In the genomic region with DNA sequence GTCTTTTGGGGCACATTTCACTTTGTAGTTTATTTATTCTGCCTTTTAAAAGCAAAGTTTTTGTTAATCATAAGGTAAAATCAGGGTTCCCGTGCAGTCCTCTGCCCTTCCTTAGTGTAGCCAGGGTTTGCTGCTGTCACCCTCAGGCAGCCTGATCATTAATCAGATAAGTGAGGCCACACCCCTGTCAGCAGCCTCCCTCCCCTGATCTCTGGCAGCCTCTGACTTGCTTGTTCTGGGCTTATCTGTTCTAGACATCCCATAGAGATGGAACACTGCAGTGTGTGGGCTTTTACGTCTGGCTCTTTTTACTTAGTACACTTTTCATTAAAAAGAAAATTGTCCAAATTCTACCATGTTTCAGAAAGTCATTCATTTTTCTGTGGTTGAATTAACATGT, we compare ENCODE assay signal across 14 mouse cellular contexts. TPM values are rescaled to one million over a fixed set of nuclear protein-coding genes. Genes with fewer than 3 reads are reported as not detected.
DNase-seq lines count a peak whose midpoint lies in the region; ATAC-seq lines count a peak whose summit lies in the region.
"Had no signal": no experiment of that assay in that cellular context is flagged by ENCODE, and none has a peak within 500 bp of the region (broad histone marks: within the 10 kb centered on the region; RNA-seq: fewer than 3 reads in every experiment).

No protein-coding gene starts in this region.

- H3K27ac ChIP-seq in liver, embryonic 12.5 days = no peak overlapping the region
- H3K27ac ChIP-seq: embryonic facial prominence, embryonic 12.5 days; forebrain, embryonic 13.5 days; hindbrain, embryonic 14.5 days; kidney, postnatal 0 days; midbrain, embryonic 12.5 days had no signal

- H3K27me3 ChIP-seq in liver, embryonic 12.5 days (replicated peaks) = no peaks in the 10 kb centered on the region
- H3K27me3 ChIP-seq: embryonic facial prominence, embryonic 12.5 days; forebrain, embryonic 13.5 days; midbrain, embryonic 12.5 days had no signal

- H3K4me2 ChIP-seq in liver, embryonic 12.5 days = peak overlapping the region; percentile 27
- H3K4me2 ChIP-seq: embryonic facial prominence, embryonic 12.5 days; forebrain, embryonic 13.5 days; hindbrain, embryonic 14.5 days; midbrain, embryonic 12.5 days had no signal

- WGBS in liver, embryonic 12.5 days (ENCODE audit: insufficient replicate concordance) = 8% methylated on average over 2 of the region's 2 CpGs

- no peak overlapping the region for H3K9ac ChIP-seq in liver, embryonic 12.5 days
- H3K9ac ChIP-seq: embryonic facial prominence, embryonic 12.5 days; forebrain, embryonic 13.5 days; hindbrain, embryonic 14.5 days; midbrain, embryonic 12.5 days had no signal

- peaks cover 10% of the 10 kb centered on the region for H3K9me3 ChIP-seq in liver, embryonic 12.5 days (replicated peaks)

- ATAC-seq in liver, embryonic 12.5 days = peak; percentile 91
- ATAC-seq: forebrain, embryonic 13.5 days had no signal

- no peak overlapping the region for H3K4me3 ChIP-seq in liver, embryonic 12.5 days
- H3K4me3 ChIP-seq: embryonic facial prominence, embryonic 12.5 days; forebrain, embryonic 13.5 days; midbrain, embryonic 12.5 days had no signal

- peak; percentile 11 for DNase-seq in urinary bladder, postnatal 14 days (ENCODE audit: low spot score)
- DNase-seq in urinary bladder, postnatal 10 days (ENCODE audit: low spot score) = no peak
- DNase-seq in adrenal gland, postnatal 36 days = peak; percentile 14 to 55
- no peak for DNase-seq in heart, adult 18-20 months
- DNase-seq in spleen, postnatal 14 days (ENCODE audit: low spot score in 2 of 2) = no peak
- DNase-seq in right cerebral cortex, postnatal 25 days = no peak
- DNase-seq: gastrocnemius, postnatal 36 days; left cerebral cortex, postnatal 4 days had no signal

- H3K4me1 ChIP-seq in liver, embryonic 12.5 days = peaks cover 17% of the 10 kb centered on the region
- H3K4me1 ChIP-seq: embryonic facial prominence, embryonic 12.5 days; forebrain, embryonic 13.5 days had no signal

- peaks cover 10% of the 10 kb centered on the region for H3K36me3 ChIP-seq in liver, embryonic 12.5 days

RNA-seq across cellular contexts. Expression of gene Camkmt, which starts 13.0 kb away (rescaled TPM):
- 1 to 10 TPM; 6.3 to 7.6 TPM for total RNA-seq in adrenal gland, postnatal 36 days (2021)
- polyA plus RNA-seq in liver, embryonic 12.5 days (2016; fragmentation: Nextera tagmentation; extraction: Ambion mirVana) = 4.4 and 5.2 TPM in 2 replicates
- 1 to 10 TPM; 2.2 to 3.3 TPM for total RNA-seq in heart, adult 18-20 months (2021)

RNA-seq across cellular contexts. Expression of gene Prepl, which starts 13.3 kb away (rescaled TPM):
- 10 to 100 TPM; 35.6 to 37.2 TPM for total RNA-seq in adrenal gland, postnatal 36 days (2021)
- 11.2 and 12.8 TPM in 2 replicates for polyA plus RNA-seq in liver, embryonic 12.5 days (2016; fragmentation: Nextera tagmentation; extraction: Ambion mirVana)
- total RNA-seq in heart, adult 18-20 months (2021) = 100 to 1,000 TPM; 115 to 119 TPM

Comparison
In these comparisons a context has a peak if more than half of its experiments do, and no peak if none do; other contexts are left out.
1. DNase-seq: peak in urinary bladder, postnatal 14 days (single experiment) and adrenal gland, postnatal 36 days (2 of 2); none in urinary bladder, postnatal 10 days (single experiment), heart, adult 18-20 months (0 of 2), spleen, postnatal 14 days (0 of 2) and right cerebral cortex, postnatal 25 days (single experiment).